Mouse (Mus musculus) MN1 (cell line): Measurements from ENCODE around the gene Gng12.

Source experiments
- DNase-seq: peaks from one replicate; pipeline ENCODE4 v3.0.0-alpha.2; 2016; ENCODE audit warnings: low spot score

Gene Gng12

GRCm38 (mm10) chr6:67056108-67056888 lies 160.1 kb downstream of the Gng12 start:
- no peak for DNase-seq

- DNase-seq, result no peak
Measured at GRCm38 (mm10) chr6:67056889-67057564, 160.8 kb downstream of the Gng12 start.

DNA sequence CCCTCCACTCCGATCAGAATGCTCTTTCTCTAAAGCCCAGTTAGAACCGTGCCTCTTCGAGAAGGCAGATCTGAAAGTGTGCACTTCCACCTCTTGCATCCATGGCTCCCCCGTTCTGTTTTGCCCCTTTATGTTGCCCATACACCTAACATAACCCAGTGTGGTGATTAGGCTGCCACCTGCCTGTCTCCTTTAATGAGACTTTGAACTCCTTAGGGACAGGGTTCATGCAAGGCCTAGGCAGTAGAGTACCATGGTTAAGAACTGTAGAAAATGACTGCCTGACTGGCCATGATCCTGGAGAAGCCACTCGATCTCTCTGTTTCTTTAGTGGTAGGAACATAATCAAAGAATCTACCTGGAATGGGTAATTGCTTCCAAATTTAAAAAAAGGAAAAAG lies 161.4 kb downstream of the Gng12 start:
- no peak for DNase-seq

GRCm38 (mm10) chr6:67057991-67058696 lies 161.9 kb downstream of the Gng12 start:
- DNase-seq, result no peak

GRCm38 (mm10) chr6:67060057-67060456 lies 163.9 kb downstream of the Gng12 start:
- no peak for DNase-seq

DNA sequence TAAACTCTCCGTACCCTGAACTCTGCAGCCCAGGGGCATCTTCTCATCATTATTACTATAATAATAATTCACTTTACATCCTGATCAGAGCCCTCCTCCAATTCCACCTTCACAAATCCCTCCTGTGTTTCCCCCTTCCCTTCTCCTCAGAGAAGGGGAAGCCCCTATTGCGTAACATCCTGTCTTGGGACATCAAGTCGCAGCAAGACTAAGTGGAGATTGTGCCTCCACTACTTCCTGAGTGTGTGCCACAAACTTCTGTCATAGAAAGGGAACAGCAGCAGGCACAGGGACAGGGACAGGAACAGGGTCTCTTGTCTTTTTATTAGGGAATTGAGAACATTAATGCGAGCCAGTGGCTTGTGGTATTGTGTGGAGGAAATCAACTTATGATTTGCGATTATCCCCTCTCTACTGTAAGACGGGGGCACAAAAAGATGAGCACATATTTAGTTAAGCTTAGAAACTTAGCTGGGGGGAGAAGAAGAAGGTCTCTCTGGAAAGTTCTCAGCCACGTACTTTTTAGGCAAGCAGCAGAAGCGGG lies 173.1 kb downstream of the Gng12 start:
- DNase-seq, result no peak

DNA sequence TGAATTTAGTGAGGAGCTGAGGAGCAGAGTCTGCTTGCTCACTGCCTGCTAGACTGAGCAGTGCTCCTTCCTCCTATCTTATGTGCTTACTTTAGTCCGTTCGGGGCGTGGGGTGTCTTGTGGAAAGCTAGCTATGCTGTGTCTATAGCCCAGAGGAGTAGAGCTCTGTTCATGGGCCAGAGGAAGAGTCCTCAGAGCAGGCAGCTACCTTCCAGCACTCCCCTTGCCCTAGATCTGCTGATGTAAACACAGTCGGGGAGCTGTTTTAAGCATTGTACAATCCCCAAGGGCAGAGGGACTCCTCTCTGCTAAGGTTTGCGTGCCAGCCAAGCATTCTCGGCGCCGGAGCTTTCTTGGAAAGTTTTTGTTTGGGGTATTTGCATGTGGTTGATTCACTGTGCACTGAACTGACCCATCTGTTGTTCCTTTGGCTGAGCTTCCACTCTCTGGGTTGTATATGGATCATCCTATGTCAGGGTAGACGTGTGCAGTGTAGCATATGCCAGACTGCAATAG lies 173.7 kb downstream of the Gng12 start:
- no peak for DNase-seq
